ENCODE assay signal across 8 mouse cellular contexts in the genomic region with DNA sequence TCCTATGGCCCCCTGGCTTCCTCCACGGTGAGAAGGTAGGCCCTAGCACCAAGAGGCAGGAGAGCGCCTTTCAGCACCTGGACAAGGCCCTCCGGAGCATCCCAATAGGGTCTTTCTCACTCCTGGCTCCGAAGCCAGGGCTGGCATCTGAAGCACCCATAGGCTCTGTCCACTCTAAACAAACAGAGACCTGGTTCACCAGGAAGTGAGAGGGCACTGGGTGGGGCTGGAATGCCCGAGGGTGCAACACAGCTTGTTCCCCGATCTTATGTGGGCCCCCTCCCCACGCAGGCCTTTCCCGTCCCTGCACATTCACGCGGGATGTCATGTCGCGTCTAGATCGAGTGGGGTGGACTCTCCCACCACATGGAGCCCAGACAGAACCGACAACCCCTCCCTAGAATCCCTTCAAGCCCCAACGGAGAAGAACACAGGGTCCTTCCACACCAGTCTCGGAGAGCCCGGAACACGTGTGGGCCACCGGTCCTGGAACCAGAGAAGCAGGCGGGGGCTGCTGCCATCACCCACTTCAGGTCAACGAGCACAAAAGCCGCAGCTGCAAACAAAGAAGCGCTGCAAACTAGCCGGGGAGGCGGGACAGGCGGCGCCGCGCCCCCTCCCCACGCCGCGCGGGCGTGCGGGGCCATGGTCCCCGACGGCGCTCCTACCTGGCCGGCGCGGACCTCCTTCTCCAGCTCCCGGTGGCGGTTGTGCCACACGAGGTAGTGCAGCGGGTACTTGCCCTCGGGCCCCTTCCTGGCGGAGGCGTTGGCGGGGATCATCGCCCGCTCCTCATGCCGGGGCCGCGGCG. TPM values are rescaled to one million over a fixed set of nuclear protein-coding genes. Genes with fewer than 3 reads are reported as not detected.
DNase-seq lines count a peak whose midpoint lies in the region; ATAC-seq and TF ChIP-seq lines count a peak whose summit lies in the region.

No protein-coding gene starts in this region.

- WGBS in bone marrow, adult 2 months = 7% methylated on average over 55 of the region's 55 CpGs
- 2% methylated on average over 49 of the region's 55 CpGs for WGBS in forebrain, embryonic 15.5 days
- 2% methylated on average over 48 of the region's 55 CpGs for WGBS in limb, embryonic 15.5 days
- WGBS in small intestine, adult 2 months = 5% methylated on average over 55 of the region's 55 CpGs

- no peak for TF ChIP-seq POLR2A in bone marrow, adult 2 months (IDR thresholded peaks at IDR 0.05; ENCODE audit: borderline replicate concordance, control insufficient read depth, low read depth, low read length)
- no peak for TF ChIP-seq POLR2A in small intestine, adult 2 months (IDR thresholded peaks at IDR 0.05; ENCODE audit: low read depth, low read length)

- peak overlapping the region; percentile 65 for H3K4me3 ChIP-seq in layer of hippocampus, adult 2 months
- peak overlapping the region; percentile 41 for H3K4me3 ChIP-seq in bone marrow, adult 2 months (replicated peaks; ENCODE audit: control insufficient read depth, low read depth, low read length)
- peak overlapping the region; percentile 93 for H3K4me3 ChIP-seq in forebrain, embryonic 15.5 days
- peak overlapping the region; percentile 83 for H3K4me3 ChIP-seq in limb, embryonic 15.5 days
- peak overlapping the region; percentile 63 for H3K4me3 ChIP-seq in small intestine, adult 2 months (ENCODE audit: low read depth, low read length)

- peak overlapping the region; percentile 94 for H3K4me2 ChIP-seq in forebrain, embryonic 15.5 days (replicated peaks)
- peak overlapping the region; percentile 91 for H3K4me2 ChIP-seq in limb, embryonic 15.5 days

- no peak for ATAC-seq in forebrain, embryonic 15.5 days (replicated peaks)
- ATAC-seq in limb, embryonic 15.5 days (ENCODE audit: insufficient number of reproducible peaks, low FRiP score, low TSS enrichment, low read depth) = no peak

- intact Hi-C loops in left cerebral cortex, postnatal 25 days (cut with DNase I) = no loop called here

- peaks cover 4% of the 10 kb centered on the region; the same call in 1 of the 2 replicates for H3K4me1 ChIP-seq in bone marrow, adult 2 months (ENCODE audit: control insufficient read depth, insufficient read depth, low read length)
- peaks cover 82% of the 10 kb centered on the region for H3K4me1 ChIP-seq in forebrain, embryonic 15.5 days
- H3K4me1 ChIP-seq in limb, embryonic 15.5 days = peaks cover 78% of the 10 kb centered on the region
- peaks cover 13% of the 10 kb centered on the region for H3K4me1 ChIP-seq in small intestine, adult 2 months (ENCODE audit: control insufficient read depth, insufficient read depth, insufficient read length, low read length)

- DNase-seq in layer of hippocampus, adult 2 months (ENCODE audit: low spot score in 2 of 2) = no peak
- DNase-seq in layer of hippocampus, postnatal 25 days (ENCODE audit: extremely low spot score in 1 of 2, low spot score in 1 of 2) = no peak
- DNase-seq in layer of hippocampus, adult 9-11 months = no peak
- DNase-seq in left cerebral cortex, postnatal 25 days (ENCODE audit: low spot score in 2 of 2) = no peak

- H3K27me3 ChIP-seq in forebrain, embryonic 15.5 days = no peaks in the 10 kb centered on the region
- no peaks in the 10 kb centered on the region for H3K27me3 ChIP-seq in limb, embryonic 15.5 days
- no peaks in the 10 kb centered on the region for H3K27me3 ChIP-seq in small intestine, adult 2 months (ENCODE audit: control insufficient read depth, insufficient read depth, low read length)

- no peaks in the 10 kb centered on the region for H3K36me3 ChIP-seq in forebrain, embryonic 15.5 days
- H3K36me3 ChIP-seq in limb, embryonic 15.5 days = no peaks in the 10 kb centered on the region
- no peaks in the 10 kb centered on the region for H3K36me3 ChIP-seq in small intestine, adult 2 months (ENCODE audit: control insufficient read depth, insufficient read depth, low read length)

- no peak for TF ChIP-seq CTCF in layer of hippocampus, adult 2 months (conservative IDR thresholded peaks at IDR 0.05)
- no peak for TF ChIP-seq CTCF in bone marrow, adult 2 months (IDR thresholded peaks at IDR 0.05; ENCODE audit: control insufficient read depth, insufficient read depth, low read length)
- TF ChIP-seq CTCF in small intestine, adult 2 months (IDR thresholded peaks at IDR 0.05; ENCODE audit: extremely low read depth, insufficient read length, insufficient replicate concordance, low read depth, low read length) = no peak

- no peaks in the 10 kb centered on the region for H3K9me3 ChIP-seq in forebrain, embryonic 15.5 days
- H3K9me3 ChIP-seq in limb, embryonic 15.5 days = no peaks in the 10 kb centered on the region

- peak overlapping the region; percentile 95 for H3K9ac ChIP-seq in forebrain, embryonic 15.5 days (replicated peaks)
- peak overlapping the region; percentile 76 for H3K9ac ChIP-seq in limb, embryonic 15.5 days

- H3K27ac ChIP-seq in layer of hippocampus, adult 2 months = peak overlapping the region; percentile 87
- H3K27ac ChIP-seq in bone marrow, adult 2 months (ENCODE audit: control insufficient read depth, insufficient read depth, low read depth, low read length, poor library complexity) = no peak overlapping the region
- H3K27ac ChIP-seq in forebrain, embryonic 15.5 days (replicated peaks) = peak overlapping the region; percentile 92
- H3K27ac ChIP-seq in limb, embryonic 15.5 days = no peak overlapping the region
- no peak overlapping the region for H3K27ac ChIP-seq in small intestine, adult 2 months (ENCODE audit: insufficient read depth, low read depth, low read length)

RNA-seq across cellular contexts. Expression of a gene that starts 0.5 kb away (rescaled TPM):
- 10 to 100 TPM; 80.1 to 81.7 TPM for total RNA-seq in layer of hippocampus, adult 2 months (2021)
- total RNA-seq in layer of hippocampus, postnatal 25 days (2021) = 10 to 100 TPM; 87.3 to 93.8 TPM
- polyA plus RNA-seq in bone marrow, adult 2 months (2011; ENCODE audit: insufficient read depth, insufficient read length, low replicate concordance, missing spikeins) = 3.1 and 5.7 TPM in 2 replicates
- 37.3 and 41.8 TPM in 2 replicates for polyA plus RNA-seq in forebrain, embryonic 15.5 days (2015; fragmentation: Nextera tagmentation; extraction: Ambion mirVana)
- 5.0 and 7.2 TPM in 2 replicates for polyA plus RNA-seq in limb, embryonic 15.5 days (2015; fragmentation: Nextera tagmentation; extraction: Ambion mirVana)
- polyA plus RNA-seq in small intestine, adult 2 months (2012; rRNA removed) = 9.2 and 12.0 TPM in 2 replicates
- total RNA-seq in left cerebral cortex, postnatal 25 days (2021) = 100 to 1,000 TPM; 100 to 101 TPM

RNA-seq across cellular contexts. Expression of a gene that starts 4.4 kb away (rescaled TPM):
- total RNA-seq in layer of hippocampus, adult 2 months (2021) = 100 to 1,000 TPM; 295 to 316 TPM
- 100 to 1,000 TPM; 272 to 274 TPM for total RNA-seq in layer of hippocampus, postnatal 25 days (2021)
- polyA plus RNA-seq in bone marrow, adult 2 months (2011; ENCODE audit: insufficient read depth, insufficient read length, low replicate concordance, missing spikeins) = 10.2 and 16.1 TPM in 2 replicates
- 14.4 and 15.9 TPM in 2 replicates for polyA plus RNA-seq in forebrain, embryonic 15.5 days (2015; fragmentation: Nextera tagmentation; extraction: Ambion mirVana)
- 9.1 and 10.8 TPM in 2 replicates for polyA plus RNA-seq in limb, embryonic 15.5 days (2015; fragmentation: Nextera tagmentation; extraction: Ambion mirVana)
- 50.0 and 119 TPM in 2 replicates for polyA plus RNA-seq in small intestine, adult 2 months (2012; rRNA removed)
- total RNA-seq in left cerebral cortex, postnatal 25 days (2021) = 100 to 1,000 TPM; 247 to 261 TPM

RNA-seq across cellular contexts. Expression of a gene that starts 25.9 kb away (rescaled TPM):
- 1 to 10 TPM; 1.4 to 1.7 TPM for total RNA-seq in layer of hippocampus, adult 2 months (2021)
- 1 to 10 TPM; 1.4 to 1.6 TPM for total RNA-seq in layer of hippocampus, postnatal 25 days (2021)
- 0.61 and 5.6 TPM in 2 replicates for polyA plus RNA-seq in bone marrow, adult 2 months (2011; ENCODE audit: insufficient read depth, insufficient read length, low replicate concordance, missing spikeins)
- 1.9 and 2.4 TPM in 2 replicates for polyA plus RNA-seq in forebrain, embryonic 15.5 days (2015; fragmentation: Nextera tagmentation; extraction: Ambion mirVana)
- polyA plus RNA-seq in limb, embryonic 15.5 days (2015; fragmentation: Nextera tagmentation; extraction: Ambion mirVana) = 2.7 and 3.0 TPM in 2 replicates
- polyA plus RNA-seq in small intestine, adult 2 months (2012; rRNA removed) = 2.7 and 3.7 TPM in 2 replicates
- total RNA-seq in left cerebral cortex, postnatal 25 days (2021) = 1 to 10 TPM; 1.6 to 1.7 TPM

RNA-seq across cellular contexts. Expression of a gene that starts 26.8 kb away (rescaled TPM):
- 10 to 100 TPM; 12.7 to 14.1 TPM for total RNA-seq in layer of hippocampus, adult 2 months (2021)
- total RNA-seq in layer of hippocampus, postnatal 25 days (2021) = 10 to 100 TPM; 10.1 to 16.6 TPM
- polyA plus RNA-seq in bone marrow, adult 2 months (2011; ENCODE audit: insufficient read depth, insufficient read length, low replicate concordance, missing spikeins) = 0.57 and 1.00 TPM in 2 replicates
- polyA plus RNA-seq in forebrain, embryonic 15.5 days (2015; fragmentation: Nextera tagmentation; extraction: Ambion mirVana) = 0.08 and 0.09 TPM in 2 replicates
- 2.2 and 8.0 TPM in 2 replicates for polyA plus RNA-seq in limb, embryonic 15.5 days (2015; fragmentation: Nextera tagmentation; extraction: Ambion mirVana)
- polyA plus RNA-seq in small intestine, adult 2 months (2012; rRNA removed) = 0.33 and 0.70 TPM in 2 replicates
- 10 to 100 TPM; 31.8 to 36.1 TPM for total RNA-seq in left cerebral cortex, postnatal 25 days (2021)

RNA-seq across cellular contexts. Expression of a gene that starts 26.8 kb away (rescaled TPM):
- total RNA-seq in layer of hippocampus, adult 2 months (2021) = 1 to 10 TPM; 5.7 to 7.4 TPM
- 1 to 10 TPM; 4.9 to 6.2 TPM for total RNA-seq in layer of hippocampus, postnatal 25 days (2021)
- 4.0 and 5.1 TPM in 2 replicates for polyA plus RNA-seq in bone marrow, adult 2 months (2011; ENCODE audit: insufficient read depth, insufficient read length, low replicate concordance, missing spikeins)
- polyA plus RNA-seq in forebrain, embryonic 15.5 days (2015; fragmentation: Nextera tagmentation; extraction: Ambion mirVana) = 15.0 and 19.5 TPM in 2 replicates
- 62.5 and 69.8 TPM in 2 replicates for polyA plus RNA-seq in limb, embryonic 15.5 days (2015; fragmentation: Nextera tagmentation; extraction: Ambion mirVana)
- 15.2 and 46.8 TPM in 2 replicates for polyA plus RNA-seq in small intestine, adult 2 months (2012; rRNA removed)
- 1 to 10 TPM; 3.3 to 4.4 TPM for total RNA-seq in left cerebral cortex, postnatal 25 days (2021)

Comparison
In these comparisons a context has a peak if more than half of its experiments do, and no peak if none do; other contexts are left out.
1. H3K27ac ChIP-seq: peak in layer of hippocampus, adult 2 months (single experiment) and forebrain, embryonic 15.5 days (single experiment); none in bone marrow, adult 2 months (single experiment), limb, embryonic 15.5 days (single experiment) and small intestine, adult 2 months (single experiment).
2. H3K4me3 ChIP-seq: peak in every context shown above with its lines; median percentile 93 in forebrain, embryonic 15.5 days; 83 in limb, embryonic 15.5 days; 65 in layer of hippocampus, adult 2 months; 63 in small intestine, adult 2 months; 41 in bone marrow, adult 2 months.